Mouse (Mus musculus) small intestine, adult 10 weeks (tissue): ENCODE results near the gene Nts. TPM values are rescaled to one million over a fixed set of nuclear protein-coding genes. Genes with fewer than 3 reads are reported as not detected.

Experiments used
- polyA plus RNA-seq: library from polyadenylated mRNA; stranded (reverse); fragments of 350-450 nt; fragmentation: Illumina TruSeq; extraction: RNeasy Lipid Tissue Mini Kit (QIAGEN cat#74804); gene quantifications from one replicate; pipeline ENCODE4 v1.2.3, GENCODE M21; 2014; ENCODE audit warnings: low replicate concordance

Gene Nts
- polyA plus RNA-seq, result 18.3 TPM

DNA sequence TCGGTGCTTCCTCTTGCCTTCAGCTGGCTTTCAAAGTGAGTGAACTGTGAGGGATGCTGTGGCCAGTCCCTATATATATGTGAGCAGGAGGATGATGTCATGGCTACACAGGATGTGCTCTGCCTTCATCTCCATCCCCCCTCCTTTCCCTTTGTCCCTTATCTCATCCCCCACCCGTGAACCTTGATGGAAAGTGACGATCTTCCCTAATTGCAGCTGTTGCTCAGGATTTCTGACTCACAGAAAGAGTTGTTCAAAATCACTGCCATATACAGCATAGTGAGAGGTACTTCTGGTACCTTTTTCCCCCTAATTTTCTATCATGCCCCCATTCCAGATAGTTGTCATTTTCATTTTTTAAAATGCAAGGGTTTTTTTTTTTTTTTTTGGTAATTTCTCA lies at the start of gene Nts:
TSS of gene Nts (minus strand) at position 101 of the 400 bp plus-strand sequence.

DNA sequence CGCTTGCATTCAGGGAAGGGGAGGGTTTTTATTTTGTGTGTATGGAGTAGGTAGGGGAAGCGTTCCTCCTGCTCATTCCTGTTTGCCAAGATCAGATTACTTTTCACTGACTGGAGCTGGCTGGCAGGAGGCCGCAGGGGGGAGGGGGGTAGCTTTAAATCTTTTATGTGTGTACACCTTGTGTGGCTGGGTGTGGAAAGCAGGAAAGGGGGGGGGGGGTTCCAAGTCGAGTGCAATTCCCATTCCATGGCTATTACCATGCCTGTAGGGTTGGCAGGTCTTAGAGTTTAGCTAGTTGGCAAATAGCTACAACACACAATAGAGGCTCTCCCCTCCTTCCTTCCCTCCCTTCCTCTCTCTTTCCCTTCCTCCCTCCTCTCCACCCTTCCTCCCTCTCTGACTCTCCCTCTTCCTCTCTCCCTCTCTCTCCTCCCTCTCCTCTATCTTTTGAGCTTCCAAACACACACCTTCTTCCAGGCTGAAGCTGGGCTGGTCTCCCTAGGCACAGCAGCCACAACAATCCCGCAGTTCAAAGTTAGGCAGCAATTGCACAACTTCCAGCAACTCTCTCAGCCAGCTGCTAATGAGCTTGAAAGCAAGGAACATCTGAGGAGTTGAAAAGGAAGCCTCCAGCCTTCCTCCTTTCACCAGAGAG lies 21.6 kb upstream of the Nts start, which contains the start of gene Rassf9:
TSS of gene Rassf9 (plus strand) at position 416 of the 655 bp plus-strand sequence.

Other genes with a start within 250 kb of the Nts start
- 1.3 TPM for gene Rassf9, start 21.7 kb upstream of the Nts start, polyA plus RNA-seq